Mouse (Mus musculus): ENCODE measurements around the gene Agfg2. TPM values are rescaled to one million over a fixed set of nuclear protein-coding genes. Genes with fewer than 3 reads are reported as not detected.

The Agfg2 gene
- polyA plus RNA-seq (2014; fragmentation: Illumina TruSeq; extraction: RNeasy Lipid Tissue Mini Kit (QIAGEN cat#74804); ENCODE audit: low read depth, low replicate concordance) = 10.5 TPM

GRCm38 (mm10) chr5:137684294-137685123 lies at the start of gene Agfg2:
Agfg2 (minus strand) TSS chr5:137684726.

GRCm38 (mm10) chr5:137645652-137646091 lies 38.9 kb downstream of the Agfg2 start, which contains the start of gene Irs3:
Irs3 (minus strand) TSS chr5:137645714.

GRCm38 (mm10) chr5:137641054-137641453 lies 43.5 kb downstream of the Agfg2 start, which contains the start of gene Sap25:
Sap25 (plus strand) TSS chr5:137641334.

GRCm38 (mm10) chr5:137628498-137629305 lies 55.8 kb downstream of the Agfg2 start, which contains the start of the genes Fbxo24, Lrch4 and Gm20605:
Fbxo24 (minus strand) TSS chr5:137629002.
Lrch4 (plus strand) TSS chr5:137629121.
Gm20605 (plus strand) TSS chr5:137629175.

GRCm38 (mm10) chr5:137613550-137613949 lies 71.0 kb downstream of the Agfg2 start, which contains the start of gene Pcolce:
Pcolce (minus strand) TSS chr5:137613784.

GRCm38 (mm10) chr5:137600619-137601364 lies 83.7 kb downstream of the Agfg2 start, which contains the start of gene Mospd3:
Mospd3 (minus strand) TSS chr5:137601058.

Other genes starting within 250 kb of the Agfg2 start
- not detected for gene Zan, start 207.7 kb downstream of the Agfg2 start, polyA plus RNA-seq (2014; fragmentation: Illumina TruSeq; extraction: RNeasy Lipid Tissue Mini Kit (QIAGEN cat#74804); ENCODE audit: low read depth, low replicate concordance)
- gene Pop7, start 182.2 kb downstream of the Agfg2 start, polyA plus RNA-seq (2014; fragmentation: Illumina TruSeq; extraction: RNeasy Lipid Tissue Mini Kit (QIAGEN cat#74804); ENCODE audit: low read depth, low replicate concordance) = 15.7 TPM
- gene Gigyf1, start 166.2 kb downstream of the Agfg2 start, polyA plus RNA-seq (2014; fragmentation: Illumina TruSeq; extraction: RNeasy Lipid Tissue Mini Kit (QIAGEN cat#74804); ENCODE audit: low read depth, low replicate concordance) = 23.9 TPM
- gene Epo, start 151.5 kb downstream of the Agfg2 start, polyA plus RNA-seq (2014; fragmentation: Illumina TruSeq; extraction: RNeasy Lipid Tissue Mini Kit (QIAGEN cat#74804); ENCODE audit: low read depth, low replicate concordance) = not detected
- 231 TPM for gene Gnb2, start 151.2 kb downstream of the Agfg2 start, polyA plus RNA-seq (2014; fragmentation: Illumina TruSeq; extraction: RNeasy Lipid Tissue Mini Kit (QIAGEN cat#74804); ENCODE audit: low read depth, low replicate concordance)
- gene Actl6b, start 131.2 kb downstream of the Agfg2 start, polyA plus RNA-seq (2014; fragmentation: Illumina TruSeq; extraction: RNeasy Lipid Tissue Mini Kit (QIAGEN cat#74804); ENCODE audit: low read depth, low replicate concordance) = not detected
- gene Tfr2, start 114.9 kb downstream of the Agfg2 start, polyA plus RNA-seq (2014; fragmentation: Illumina TruSeq; extraction: RNeasy Lipid Tissue Mini Kit (QIAGEN cat#74804); ENCODE audit: low read depth, low replicate concordance) = not detected
- gene Mospd3, start 83.7 kb downstream of the Agfg2 start, polyA plus RNA-seq (2014; fragmentation: Illumina TruSeq; extraction: RNeasy Lipid Tissue Mini Kit (QIAGEN cat#74804); ENCODE audit: low read depth, low replicate concordance) = 11.4 TPM
- 74.5 TPM for gene Pcolce, start 70.9 kb downstream of the Agfg2 start, polyA plus RNA-seq (2014; fragmentation: Illumina TruSeq; extraction: RNeasy Lipid Tissue Mini Kit (QIAGEN cat#74804); ENCODE audit: low read depth, low replicate concordance)
- 0.21 TPM for gene Fbxo24, start 55.7 kb downstream of the Agfg2 start, polyA plus RNA-seq (2014; fragmentation: Illumina TruSeq; extraction: RNeasy Lipid Tissue Mini Kit (QIAGEN cat#74804); ENCODE audit: low read depth, low replicate concordance)
- 12.7 TPM for gene Lrch4, start 55.6 kb downstream of the Agfg2 start, polyA plus RNA-seq (2014; fragmentation: Illumina TruSeq; extraction: RNeasy Lipid Tissue Mini Kit (QIAGEN cat#74804); ENCODE audit: low read depth, low replicate concordance)
- 10.8 TPM for gene Gm20605, start 55.6 kb downstream of the Agfg2 start, polyA plus RNA-seq (2014; fragmentation: Illumina TruSeq; extraction: RNeasy Lipid Tissue Mini Kit (QIAGEN cat#74804); ENCODE audit: low read depth, low replicate concordance)
- 10.5 TPM for gene Sap25, start 43.4 kb downstream of the Agfg2 start, polyA plus RNA-seq (2014; fragmentation: Illumina TruSeq; extraction: RNeasy Lipid Tissue Mini Kit (QIAGEN cat#74804); ENCODE audit: low read depth, low replicate concordance)
- 0.99 TPM for gene Irs3, start 39.0 kb downstream of the Agfg2 start, polyA plus RNA-seq (2014; fragmentation: Illumina TruSeq; extraction: RNeasy Lipid Tissue Mini Kit (QIAGEN cat#74804); ENCODE audit: low read depth, low replicate concordance)
- 1.2 TPM for gene Nyap1, start 56.9 kb upstream of the Agfg2 start, polyA plus RNA-seq (2014; fragmentation: Illumina TruSeq; extraction: RNeasy Lipid Tissue Mini Kit (QIAGEN cat#74804); ENCODE audit: low read depth, low replicate concordance)
- 177 TPM for gene Tsc22d4, start 61.0 kb upstream of the Agfg2 start, polyA plus RNA-seq (2014; fragmentation: Illumina TruSeq; extraction: RNeasy Lipid Tissue Mini Kit (QIAGEN cat#74804); ENCODE audit: low read depth, low replicate concordance)
- 8.7 TPM for gene Ppp1r35, start 94.1 kb upstream of the Agfg2 start, polyA plus RNA-seq (2014; fragmentation: Illumina TruSeq; extraction: RNeasy Lipid Tissue Mini Kit (QIAGEN cat#74804); ENCODE audit: low read depth, low replicate concordance)
- gene Mepce, start 102.9 kb upstream of the Agfg2 start, polyA plus RNA-seq (2014; fragmentation: Illumina TruSeq; extraction: RNeasy Lipid Tissue Mini Kit (QIAGEN cat#74804); ENCODE audit: low read depth, low replicate concordance) = 22.7 TPM
- 0.81 TPM for gene Zcwpw1, start 103.1 kb upstream of the Agfg2 start, polyA plus RNA-seq (2014; fragmentation: Illumina TruSeq; extraction: RNeasy Lipid Tissue Mini Kit (QIAGEN cat#74804); ENCODE audit: low read depth, low replicate concordance)
- 0.97 TPM for gene Pilra, start 151.6 kb upstream of the Agfg2 start, polyA plus RNA-seq (2014; fragmentation: Illumina TruSeq; extraction: RNeasy Lipid Tissue Mini Kit (QIAGEN cat#74804); ENCODE audit: low read depth, low replicate concordance)
- 1.3 TPM for gene Pilrb1, start 173.4 kb upstream of the Agfg2 start, polyA plus RNA-seq (2014; fragmentation: Illumina TruSeq; extraction: RNeasy Lipid Tissue Mini Kit (QIAGEN cat#74804); ENCODE audit: low read depth, low replicate concordance)
- 1.0 TPM for gene Pilrb2, start 187.1 kb upstream of the Agfg2 start, polyA plus RNA-seq (2014; fragmentation: Illumina TruSeq; extraction: RNeasy Lipid Tissue Mini Kit (QIAGEN cat#74804); ENCODE audit: low read depth, low replicate concordance)
- gene Cyp3a13, start 236.9 kb upstream of the Agfg2 start, polyA plus RNA-seq (2014; fragmentation: Illumina TruSeq; extraction: RNeasy Lipid Tissue Mini Kit (QIAGEN cat#74804); ENCODE audit: low read depth, low replicate concordance) = 0.16 TPM